Mouse (Mus musculus): ENCODE data around the gene E2f1.

Gene E2f1

DNA sequence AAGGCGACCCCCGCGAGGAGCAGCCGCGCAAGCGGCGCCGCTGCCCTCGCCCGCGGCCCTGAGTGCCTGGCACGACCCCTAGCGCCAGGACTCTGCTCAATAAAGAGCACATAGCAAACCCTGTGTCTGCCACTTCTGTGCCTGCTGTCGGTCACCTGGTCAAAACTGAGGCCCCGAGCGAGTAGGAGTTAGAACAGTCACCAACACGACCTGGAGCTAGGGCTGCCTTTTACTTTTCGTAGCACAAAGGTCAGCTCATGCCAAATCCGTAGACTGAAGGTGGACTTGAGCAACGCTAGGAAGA, 19.9 kb downstream of the E2f1 start:
- no peak for DNase-seq

- peak; percentile 83 for DNase-seq
These were observed 20.4 kb downstream of the E2f1 start for GRCm38 (mm10) chr2:154549127-154549885.

DNA sequence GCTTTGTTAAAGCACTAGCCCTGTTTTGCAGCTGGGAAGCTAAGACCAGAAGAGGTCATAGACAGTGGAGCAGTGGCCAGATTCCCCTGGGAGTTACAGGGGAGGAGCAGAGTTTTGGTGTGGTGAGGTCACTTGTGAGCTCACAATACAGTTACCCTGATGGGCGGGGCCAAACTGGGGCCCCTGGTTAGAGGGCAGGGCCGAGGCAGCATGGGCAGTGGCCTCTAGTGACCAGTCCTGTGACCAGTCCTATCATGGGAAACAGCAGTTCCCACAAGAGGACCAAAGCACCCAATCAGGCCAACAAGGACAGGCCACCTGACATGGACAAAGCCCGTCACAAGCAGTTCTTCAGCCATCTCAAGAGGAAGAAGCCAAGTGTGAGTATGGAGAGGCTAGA, 21.0 kb downstream of the E2f1 start:
- DNase-seq: no peak

DNA sequence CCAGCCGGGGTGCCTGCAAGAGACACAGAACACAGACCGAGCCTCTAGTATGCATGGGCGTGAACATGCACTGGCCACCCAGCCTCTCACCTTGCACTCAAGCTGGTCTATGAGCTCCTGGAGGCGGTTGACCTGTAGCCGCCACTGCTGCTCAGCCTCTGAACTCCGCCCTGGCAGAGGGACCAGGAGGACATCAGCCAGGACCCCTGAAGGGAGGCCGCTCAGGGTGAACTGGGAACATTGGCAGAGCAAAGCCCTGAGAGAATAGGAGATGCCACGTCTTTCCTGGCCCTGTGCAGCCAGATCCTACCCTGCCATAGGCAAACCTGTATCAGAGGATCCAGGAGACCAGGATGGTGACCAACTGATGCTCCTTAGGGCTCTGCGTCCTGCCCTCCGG, 23.0 kb downstream of the E2f1 start, which contains the start of gene 1700003F12Rik:
Gene 1700003F12Rik (plus strand): TSS at position 375 of the 400 bp plus-strand sequence.
- DNase-seq: no peak

DNA sequence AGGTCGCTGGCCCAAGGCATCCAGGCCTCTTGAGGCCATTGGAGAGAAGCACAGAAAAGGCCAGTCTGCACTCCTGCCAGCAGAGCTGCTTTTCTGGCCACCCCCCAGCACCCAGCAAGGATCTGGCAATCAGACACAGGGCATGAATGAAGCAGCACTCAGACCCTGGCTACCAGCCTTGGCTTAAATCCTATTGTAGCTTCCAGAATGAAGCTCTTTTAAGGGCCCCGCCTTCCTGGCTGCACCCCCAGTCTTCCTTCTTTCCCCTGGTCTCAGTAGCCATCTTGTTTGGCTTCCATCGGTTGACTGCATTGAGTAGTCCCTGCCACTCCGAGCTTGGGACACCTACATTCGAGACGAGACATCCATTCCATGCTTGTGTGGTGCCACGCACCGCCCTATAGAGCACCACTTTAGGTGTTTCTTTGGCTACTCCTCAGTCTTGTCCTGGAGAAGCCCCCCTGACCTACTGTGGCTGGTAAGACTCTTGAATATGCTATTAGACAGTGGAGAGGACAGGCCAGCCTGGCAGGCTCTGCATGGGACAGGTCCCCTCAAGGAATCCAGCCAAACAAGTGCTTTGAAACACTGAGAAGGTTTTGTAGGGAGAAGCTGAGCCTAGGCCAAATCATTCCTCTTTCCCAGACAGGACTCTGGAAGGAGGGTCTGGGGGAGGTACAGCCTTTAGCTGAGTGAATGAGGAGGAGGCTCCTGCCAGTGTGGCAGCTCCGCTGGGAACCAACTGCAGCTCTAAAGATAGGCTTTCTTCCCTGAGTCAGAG, 25.9 kb downstream of the E2f1 start:
- no peak for DNase-seq

DNA sequence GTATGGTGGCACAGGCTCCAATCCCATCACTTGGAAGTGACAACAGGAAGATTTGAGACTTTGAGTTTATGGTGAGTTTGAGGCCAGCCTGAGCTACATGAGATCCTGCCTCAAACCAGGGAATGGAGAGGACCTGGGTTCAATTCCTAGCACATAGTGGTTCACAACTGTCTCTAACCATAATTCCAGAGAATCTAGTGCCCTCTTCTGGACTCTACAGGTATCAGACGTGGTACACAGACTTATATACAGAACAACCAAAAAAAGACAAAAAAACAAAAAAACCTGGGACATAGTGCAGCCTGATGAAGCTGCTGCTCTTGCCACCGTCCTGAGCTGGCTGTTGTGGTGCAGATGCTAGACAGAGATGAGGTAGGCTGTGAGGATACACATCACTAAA, 28.1 kb downstream of the E2f1 start:
- no peak for DNase-seq

DNA sequence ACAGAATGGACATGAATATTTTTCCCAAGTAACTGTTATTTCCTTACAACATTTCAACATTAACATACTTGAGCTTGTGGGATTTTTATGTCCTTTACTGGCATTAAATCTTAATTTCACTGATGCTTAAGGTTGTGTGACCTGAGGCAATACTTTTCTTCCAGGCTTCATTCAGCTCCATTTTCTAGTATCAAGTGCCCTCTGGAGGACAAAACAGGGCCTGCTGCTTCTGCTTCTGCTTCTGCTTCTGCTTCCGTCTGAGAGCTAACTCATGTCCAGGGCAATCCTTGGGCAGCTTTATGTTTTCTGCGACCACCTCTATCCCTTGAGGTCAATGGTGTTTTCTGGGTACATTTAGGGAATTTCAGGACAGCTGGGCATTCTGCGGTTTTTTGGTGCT, 30.0 kb downstream of the E2f1 start:
- DNase-seq: peak; percentile 63

DNA sequence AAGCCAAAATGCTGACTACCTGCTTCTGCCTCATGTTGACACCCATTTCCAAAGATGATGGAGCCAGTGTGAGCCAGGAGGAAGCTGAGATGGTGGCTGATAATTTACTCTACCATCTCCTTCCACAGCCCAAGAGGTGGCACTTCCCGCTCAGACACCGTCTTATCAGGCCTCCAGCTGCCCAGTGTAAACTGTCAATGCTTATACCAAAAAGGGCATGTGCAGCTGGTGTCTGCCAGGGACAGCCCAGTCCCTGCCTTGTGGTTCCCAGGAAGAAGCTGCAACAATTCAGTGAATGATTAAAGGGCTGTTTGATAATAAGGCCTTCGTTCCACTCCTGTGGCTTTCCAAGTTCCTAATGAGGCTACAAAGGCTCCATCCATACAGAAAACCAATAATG, 31.0 kb downstream of the E2f1 start:
- no peak for DNase-seq

- no peak for DNase-seq
These were observed 31.4 kb downstream of the E2f1 start for GRCm38 (mm10) chr2:154538310-154538709.

DNA sequence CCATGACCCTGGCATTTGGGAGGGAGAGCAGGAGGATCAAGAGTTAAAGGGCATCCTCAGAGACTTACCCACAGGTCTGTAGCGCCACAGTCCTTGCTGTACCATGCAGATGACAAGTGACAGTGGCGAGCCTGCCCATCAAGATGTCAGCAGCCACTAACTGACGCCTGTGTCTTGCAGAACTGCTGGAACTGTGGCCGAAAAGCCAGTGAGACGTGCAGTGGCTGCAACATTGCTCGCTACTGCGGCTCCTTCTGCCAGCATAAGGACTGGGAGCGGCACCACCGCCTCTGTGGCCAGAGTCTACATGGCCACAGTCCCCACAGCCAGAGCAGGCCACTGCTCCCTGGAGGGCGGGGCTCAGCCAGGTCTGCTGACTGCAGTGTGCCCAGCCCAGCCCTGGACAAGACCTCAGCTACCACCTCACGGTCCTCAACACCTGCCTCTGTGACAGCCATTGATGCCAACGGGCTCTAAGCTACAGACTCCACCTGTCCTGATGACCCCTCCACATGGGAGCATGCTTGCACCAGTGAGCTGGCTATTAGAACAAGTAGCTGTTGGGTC, 34.9 kb downstream of the E2f1 start:
- DNase-seq: no peak

DNA sequence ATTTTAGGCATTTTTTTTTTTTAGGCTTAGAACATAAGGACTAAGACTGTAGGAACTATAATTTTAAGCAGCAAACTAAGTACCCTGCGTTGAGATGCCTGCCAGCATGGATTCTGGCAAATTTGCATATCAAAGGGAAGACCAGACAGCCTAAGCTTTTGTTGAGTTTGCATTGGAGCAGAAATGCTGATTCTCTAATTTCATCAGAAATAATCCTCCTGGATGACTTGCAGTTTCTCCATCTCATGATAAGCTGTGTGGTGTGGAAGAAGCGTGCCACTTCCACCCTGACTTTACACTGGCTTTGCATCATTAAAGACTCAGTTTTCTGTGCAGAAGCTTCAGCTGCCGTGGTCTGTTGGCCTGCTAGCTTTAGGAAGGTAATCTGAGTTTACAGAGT, 36.8 kb downstream of the E2f1 start:
- no peak for DNase-seq

DNA sequence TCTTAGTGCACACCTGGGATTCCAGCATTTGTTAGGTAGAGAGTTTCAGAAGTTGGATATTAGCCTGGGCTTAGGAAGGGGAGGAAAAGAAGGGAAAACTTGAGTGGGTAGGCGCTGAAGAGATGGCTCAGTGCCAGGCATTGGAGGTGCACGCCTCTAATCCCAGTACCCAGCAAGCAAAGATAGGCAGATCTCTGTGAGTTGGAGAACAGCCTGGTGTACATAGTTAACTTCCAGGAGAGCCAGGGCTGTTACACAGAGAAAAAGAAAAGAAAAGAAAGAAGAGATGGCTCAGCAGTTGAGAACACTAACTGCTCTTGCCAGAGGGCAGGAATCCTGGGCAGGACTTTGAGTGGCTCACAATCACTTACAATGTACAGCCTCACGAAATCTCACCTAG, 43.2 kb downstream of the E2f1 start:
- no peak for DNase-seq

- no peak for DNase-seq
These were observed 44.4 kb downstream of the E2f1 start for GRCm38 (mm10) chr2:154525285-154525684.

DNA sequence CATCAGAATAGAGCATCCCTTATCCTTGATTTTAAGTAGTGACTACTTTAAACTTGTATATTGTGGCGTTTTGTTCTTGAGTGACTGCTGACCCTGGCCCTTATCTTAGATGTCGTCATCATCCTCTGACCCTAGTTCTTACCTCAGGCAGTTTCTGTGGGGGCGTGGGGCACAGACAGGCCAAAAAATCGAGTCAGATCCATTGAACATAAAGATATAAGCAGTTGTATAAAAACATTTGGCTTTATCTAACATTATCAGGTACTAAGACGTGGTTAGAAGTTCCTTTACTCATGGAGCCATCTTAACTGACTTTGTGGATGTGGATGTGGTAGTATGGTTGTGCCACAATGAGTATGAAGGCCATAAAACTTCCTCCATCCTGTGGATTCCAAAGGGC, 47.4 kb downstream of the E2f1 start:
- DNase-seq: no peak

GRCm38 (mm10) chr2:154521449-154521848, 48.2 kb downstream of the E2f1 start:
- DNase-seq: no peak

DNA sequence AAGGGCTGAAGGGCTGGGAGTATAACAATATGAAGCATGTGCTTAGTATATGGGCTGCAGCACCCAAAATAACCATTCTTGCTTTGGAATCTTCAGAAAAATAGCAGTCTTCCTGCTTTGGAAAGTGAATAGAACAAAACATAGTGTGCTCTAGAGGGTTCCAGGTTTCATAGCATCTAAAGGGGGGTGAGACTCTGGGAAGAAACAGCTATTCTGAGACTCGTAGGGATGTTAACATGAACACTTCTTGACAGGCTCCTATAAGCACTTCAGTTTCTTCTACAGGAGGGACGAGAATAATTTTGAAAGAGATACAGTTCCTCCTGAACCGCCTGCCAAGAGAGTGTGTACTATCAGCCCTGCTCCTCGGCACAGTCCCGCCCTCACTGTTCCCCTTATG, 52.3 kb downstream of the E2f1 start:
- no peak for DNase-seq

DNA sequence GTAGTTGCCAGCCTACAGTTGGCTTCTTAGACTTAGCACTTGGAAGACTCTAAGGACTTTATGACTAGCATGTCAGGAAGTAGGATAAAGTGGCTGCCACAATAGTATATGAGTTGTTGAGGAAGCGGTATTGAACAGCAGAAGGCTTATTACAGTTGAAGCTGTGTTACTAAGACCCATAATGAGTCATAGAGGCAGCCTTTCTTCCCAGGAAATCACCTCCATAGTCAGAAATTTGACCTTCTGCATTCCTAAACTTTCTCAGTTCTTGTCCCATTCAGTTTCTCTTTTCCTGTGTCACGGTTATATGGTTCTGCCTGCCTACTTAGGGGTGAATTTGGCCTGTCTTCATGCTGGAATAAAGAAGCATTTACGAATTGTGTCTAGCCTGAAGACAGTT, 52.7 kb downstream of the E2f1 start:
- DNase-seq: no peak

DNA sequence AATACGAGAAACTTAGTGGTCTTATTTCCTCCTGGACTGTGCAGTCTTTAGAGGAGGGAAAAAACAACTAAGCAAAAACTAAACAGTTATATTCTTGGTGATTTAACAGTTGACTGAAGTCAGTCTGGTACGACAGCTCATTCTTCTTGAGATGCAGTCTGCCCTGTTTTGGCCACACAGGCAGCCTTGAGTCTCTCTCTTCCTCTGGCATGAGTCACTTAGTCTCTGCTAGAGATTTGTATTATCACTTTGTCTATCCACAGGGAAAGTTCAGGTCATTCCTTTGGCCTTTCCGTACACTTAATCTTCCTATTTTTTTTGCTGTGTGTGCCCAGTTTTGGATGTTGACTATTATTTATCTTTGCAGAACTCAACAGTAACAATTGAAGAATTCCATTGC, 59.6 kb downstream of the E2f1 start:
- no peak for DNase-seq
